Mouse (Mus musculus): ENCODE results near the gene Ang. TPM values are rescaled to one million over a fixed set of nuclear protein-coding genes. Genes with fewer than 3 reads are reported as not detected.
"Not testable (repeated sequence)": the region's sequence is repeated elsewhere in the genome, so short reads cannot be mapped to it uniquely, and the experiment has no call there.

The Ang gene
- polyA plus RNA-seq, 1 experiment from 2014 or later = 45.4 TPM

DNA sequence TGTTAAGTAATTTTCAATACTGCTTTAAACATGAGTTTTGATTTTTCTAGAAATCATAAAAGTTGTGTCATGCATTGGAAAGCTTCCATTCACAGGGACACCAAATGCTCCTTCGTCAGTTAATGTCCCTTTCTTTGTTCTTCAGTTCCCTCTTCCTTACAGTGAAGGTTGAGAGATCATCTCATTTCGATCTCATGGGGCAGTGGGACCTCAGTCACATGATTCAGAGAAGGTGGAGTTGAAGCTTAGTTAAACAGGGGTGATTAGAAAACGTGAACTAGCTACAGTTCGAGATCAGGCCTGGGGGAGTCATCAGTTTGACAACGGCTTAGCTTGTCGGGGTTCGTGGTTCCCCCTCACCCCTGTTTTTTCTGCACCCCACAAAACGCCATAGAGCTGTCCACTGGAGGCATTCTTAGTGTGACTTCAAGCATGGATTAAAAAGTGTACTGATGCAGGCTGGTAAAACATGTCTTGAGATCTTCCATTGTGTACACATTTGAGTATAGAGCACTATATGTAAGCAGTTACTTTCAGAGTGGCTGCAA lies 1.2 kb downstream of the Ang start:
- H3K4me1 ChIP-seq (ENCODE audit: insufficient read depth, low read depth, low read length) = no peaks in the 10 kb centered on the region
- H3K36me3 ChIP-seq (ENCODE audit: insufficient read depth, low read length) = no peaks in the 10 kb centered on the region
- DNase-seq (ENCODE audit: low spot score) = no peak
- no peak overlapping the region for H3K27ac ChIP-seq (ENCODE audit: low read length)
- WGBS = 40% methylated on average over 8 of the region's 8 CpGs
- H3K4me2 ChIP-seq (replicated peaks; ENCODE audit: low read depth, low read length) = peak overlapping the region; percentile 77; the same call in 1 of the 2 replicates
- no peaks in the 10 kb centered on the region for H3K27me3 ChIP-seq (replicated peaks; ENCODE audit: insufficient read depth, low read length)
- ATAC-seq = no peak
- no peaks in the 10 kb centered on the region for H3K9me3 ChIP-seq (ENCODE audit: low read length)
- H3K9ac ChIP-seq (replicated peaks; ENCODE audit: low read depth) = no peak overlapping the region
- TF ChIP-seq EP300 (IDR thresholded peaks at IDR 0.05) (no peak), CTCF (IDR thresholded peaks at IDR 0.05) (no peak)
- H3K4me3 ChIP-seq (ENCODE audit: low read depth, low read length) = peak overlapping the region; percentile 57

DNA sequence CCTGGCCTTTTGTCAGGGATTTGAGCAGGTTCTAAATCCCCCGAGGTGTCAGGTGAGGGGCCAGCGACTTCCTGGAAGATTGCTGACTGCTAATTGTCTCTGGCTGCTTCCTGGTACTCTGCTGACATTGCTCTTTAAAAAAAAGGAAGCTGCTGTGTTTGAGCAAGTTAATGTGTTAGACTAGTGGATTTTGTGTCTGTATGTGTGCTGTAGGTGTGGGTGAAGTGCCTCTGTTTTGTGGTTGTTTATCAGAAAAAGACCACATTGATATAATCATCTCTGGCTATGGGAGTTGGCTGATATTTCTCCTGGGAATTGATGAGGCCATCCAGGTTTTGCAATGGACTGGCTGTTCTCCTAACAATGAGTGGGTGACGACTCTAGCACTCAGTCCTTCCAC lies 2.5 kb downstream of the Ang start:
- 0 out of 2 replicates have a peak overlapping the region, but pooled peaks have one; percentile 20 for H3K27ac ChIP-seq (ENCODE audit: low read length)

DNA sequence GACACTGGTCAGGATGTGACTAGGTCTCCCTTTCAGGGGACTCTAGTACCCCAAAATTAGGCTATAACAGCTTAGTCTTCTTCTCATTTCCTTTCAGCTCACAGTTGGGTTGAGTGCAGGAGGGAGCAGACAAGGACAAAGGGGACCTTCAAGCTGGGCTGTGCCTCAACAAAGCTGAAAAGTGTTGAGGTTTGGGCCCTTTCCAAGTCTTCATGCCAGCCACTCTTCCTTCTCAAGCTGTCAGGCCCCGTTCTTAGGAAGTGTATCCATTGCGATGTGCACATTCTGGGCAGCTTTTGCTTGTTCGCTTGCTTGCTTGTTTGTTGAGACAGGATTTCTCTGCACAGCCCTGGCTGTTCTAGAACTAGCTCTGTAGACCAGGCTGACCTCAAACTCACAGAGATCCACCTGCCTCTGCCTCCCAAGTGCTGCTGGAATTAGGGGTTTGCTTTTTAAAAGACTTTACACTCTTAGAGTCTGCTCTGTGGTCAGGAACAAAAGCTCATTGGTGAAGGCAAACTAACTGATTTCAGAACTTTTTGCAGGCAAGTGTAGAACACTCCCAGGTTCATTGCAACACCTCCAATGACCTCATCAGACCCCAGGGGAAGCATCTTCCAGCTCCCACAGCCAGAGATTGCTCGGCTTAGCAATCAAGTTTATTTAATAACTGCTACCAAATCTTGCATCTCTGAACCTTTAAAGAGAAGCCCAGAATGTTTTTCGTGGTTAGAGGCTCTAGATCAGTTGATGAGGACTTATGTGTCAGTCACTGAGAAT lies 3.3 kb downstream of the Ang start:
- ATAC-seq = no peak
- Histone ChIP-seq H3K4me2 (replicated peaks; ENCODE audit: low read depth, low read length) (no peak overlapping the region), H3K27ac (ENCODE audit: low read length) (0 out of 2 replicates have a peak overlapping the region, but pooled peaks have one; percentile 20), H3K9ac (replicated peaks; ENCODE audit: low read depth) (no peak overlapping the region), H3K27me3 (replicated peaks; ENCODE audit: insufficient read depth, low read length) (no peaks in the 10 kb centered on the region), H3K4me3 (ENCODE audit: low read depth, low read length) (no peak overlapping the region), H3K9me3 (ENCODE audit: low read length) (no peaks in the 10 kb centered on the region), H3K4me1 (ENCODE audit: insufficient read depth, low read depth, low read length) (no peaks in the 10 kb centered on the region), H3K36me3 (ENCODE audit: insufficient read depth, low read length) (no peaks in the 10 kb centered on the region)
- no peak for TF ChIP-seq CTCF (IDR thresholded peaks at IDR 0.05)
- TF ChIP-seq EP300 (IDR thresholded peaks at IDR 0.05) = no peak
- 54% methylated on average over 5 of the region's 5 CpGs for WGBS
- DNase-seq (ENCODE audit: low spot score) = peak; percentile 41

More for the DNA sequence above, 2.5 kb downstream of the Ang start:
- no peak overlapping the region for H3K4me2 ChIP-seq (replicated peaks; ENCODE audit: low read depth, low read length)
- no peaks in the 10 kb centered on the region for H3K9me3 ChIP-seq (ENCODE audit: low read length)
- ATAC-seq = no peak
- H3K27me3 ChIP-seq (replicated peaks; ENCODE audit: insufficient read depth, low read length) = no peaks in the 10 kb centered on the region
- 15% methylated on average over 3 of the region's 3 CpGs for WGBS
- no peak for TF ChIP-seq CTCF (IDR thresholded peaks at IDR 0.05)
- no peak for TF ChIP-seq EP300 (IDR thresholded peaks at IDR 0.05)
- H3K4me3 ChIP-seq (ENCODE audit: low read depth, low read length) = no peak overlapping the region
- no peaks in the 10 kb centered on the region for H3K4me1 ChIP-seq (ENCODE audit: insufficient read depth, low read depth, low read length)
- DNase-seq (ENCODE audit: low spot score) = no peak
- no peaks in the 10 kb centered on the region for H3K36me3 ChIP-seq (ENCODE audit: insufficient read depth, low read length)
- no peak overlapping the region for H3K9ac ChIP-seq (replicated peaks; ENCODE audit: low read depth)

DNA sequence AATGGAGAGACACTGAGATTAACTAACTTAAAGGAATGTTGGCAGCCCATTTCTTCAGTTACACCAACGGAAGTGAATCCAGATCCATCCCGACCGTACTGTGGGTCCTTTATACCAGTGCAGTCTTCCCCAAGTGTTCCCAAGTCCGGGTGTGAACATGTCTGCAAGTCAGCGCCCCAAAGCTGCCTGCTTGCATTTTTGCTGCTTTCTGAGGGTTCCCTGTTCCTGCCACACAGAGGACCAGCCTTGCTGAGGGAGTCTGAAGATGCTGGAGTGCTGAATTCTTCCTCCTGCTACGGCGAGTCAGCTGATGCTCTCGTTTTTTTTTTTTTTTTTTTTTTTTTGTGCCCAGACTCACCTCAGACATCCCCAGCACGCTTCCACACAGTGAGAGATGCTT lies 4.0 kb downstream of the Ang start:
- no peak for DNase-seq (ENCODE audit: low spot score)
- no peak for TF ChIP-seq EP300 (IDR thresholded peaks at IDR 0.05)
- TF ChIP-seq CTCF (IDR thresholded peaks at IDR 0.05) = no peak
- H3K4me3 ChIP-seq (ENCODE audit: low read depth, low read length) = no peak overlapping the region
- no peaks in the 10 kb centered on the region for H3K27me3 ChIP-seq (replicated peaks; ENCODE audit: insufficient read depth, low read length)
- no peaks in the 10 kb centered on the region for H3K4me1 ChIP-seq (ENCODE audit: insufficient read depth, low read depth, low read length)
- H3K36me3 ChIP-seq (ENCODE audit: insufficient read depth, low read length) = no peaks in the 10 kb centered on the region
- H3K27ac ChIP-seq (ENCODE audit: low read length) = no peak overlapping the region
- no peak overlapping the region for H3K9ac ChIP-seq (replicated peaks; ENCODE audit: low read depth)
- no peak for ATAC-seq
- H3K4me2 ChIP-seq (replicated peaks; ENCODE audit: low read depth, low read length) = no peak overlapping the region
- no peaks in the 10 kb centered on the region for H3K9me3 ChIP-seq (ENCODE audit: low read length)
- 66% methylated on average over 9 of the region's 9 CpGs for WGBS

DNA sequence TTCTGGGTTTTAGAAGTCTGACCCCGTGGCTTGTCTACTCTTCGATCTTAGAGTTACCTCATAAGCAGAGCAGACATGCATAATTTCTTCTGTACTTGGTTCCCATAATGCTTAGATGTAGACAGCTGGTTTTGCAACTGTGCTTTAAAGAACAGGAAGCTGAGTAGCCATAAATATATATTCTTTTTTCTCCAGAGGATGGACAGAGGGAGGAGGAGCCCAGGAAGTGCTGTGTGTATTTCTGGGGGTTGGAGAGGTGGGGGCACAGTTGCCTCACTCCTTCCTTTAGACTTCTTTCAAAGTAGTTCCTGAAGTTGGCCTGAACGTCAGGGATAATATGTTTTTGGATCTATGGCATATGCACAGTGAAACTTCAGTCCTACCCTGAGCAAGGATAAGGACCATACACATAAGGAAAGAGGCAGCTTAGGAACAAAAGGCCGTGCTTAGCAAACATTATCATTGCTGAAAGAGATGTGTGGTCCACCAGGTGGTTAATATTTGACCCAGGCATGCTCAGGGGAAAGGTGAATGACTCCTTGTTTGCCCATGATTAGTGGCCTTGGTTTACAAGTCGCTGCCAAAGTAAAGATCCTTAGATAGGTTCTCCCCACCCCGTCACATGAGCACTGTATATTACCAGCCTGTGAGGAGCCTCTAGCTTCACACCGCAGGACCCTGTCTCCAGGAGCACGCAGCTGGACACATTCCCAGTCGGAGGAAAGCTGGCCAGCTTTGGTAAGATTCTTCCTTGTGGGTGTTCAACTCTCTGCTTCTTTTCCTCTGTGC lies 5.0 kb downstream of the Ang start:
- no peaks in the 10 kb centered on the region for H3K4me1 ChIP-seq (ENCODE audit: insufficient read depth, low read depth, low read length)
- H3K36me3 ChIP-seq (ENCODE audit: insufficient read depth, low read length) = no peaks in the 10 kb centered on the region
- ATAC-seq (peak; percentile 74), DNase-seq (ENCODE audit: low spot score) (peak; percentile 74)
- H3K9ac ChIP-seq (replicated peaks; ENCODE audit: low read depth) = no peak overlapping the region
- 0 out of 2 replicates have a peak overlapping the region, but pooled peaks have one; percentile 17 for H3K4me2 ChIP-seq (replicated peaks; ENCODE audit: low read depth, low read length)
- no peak overlapping the region for H3K4me3 ChIP-seq (ENCODE audit: low read depth, low read length)
- WGBS = 21% methylated on average over 9 of the region's 9 CpGs
- no peak overlapping the region for H3K27ac ChIP-seq (ENCODE audit: low read length)
- no peaks in the 10 kb centered on the region for H3K9me3 ChIP-seq (ENCODE audit: low read length)
- no peak for TF ChIP-seq CTCF (IDR thresholded peaks at IDR 0.05)
- TF ChIP-seq EP300 (IDR thresholded peaks at IDR 0.05) = 0 out of 2 replicates have a peak, but pooled peaks have one; percentile 23
- H3K27me3 ChIP-seq (replicated peaks; ENCODE audit: insufficient read depth, low read length) = no peaks in the 10 kb centered on the region

DNA sequence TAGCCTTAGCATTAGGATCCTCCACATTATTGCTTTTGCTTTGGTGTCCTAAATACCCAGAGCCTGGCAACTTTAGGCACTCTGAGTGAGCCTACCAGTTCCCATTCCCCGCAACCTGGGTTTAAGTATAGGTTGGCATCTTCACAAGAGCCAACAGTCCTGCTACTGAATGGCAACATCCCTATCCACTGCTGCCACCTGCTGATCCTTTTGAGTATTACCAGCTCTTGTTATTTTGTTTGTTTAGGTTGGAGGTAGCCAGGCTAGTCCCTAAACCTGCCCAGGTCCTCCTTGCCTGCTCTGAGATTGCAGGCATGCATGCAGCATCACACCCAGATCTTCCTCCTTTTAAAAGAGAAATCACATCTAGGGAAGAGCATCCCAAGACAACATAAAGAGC lies 7.3 kb downstream of the Ang start:
- H3K4me3 ChIP-seq (ENCODE audit: low read depth, low read length); H3K36me3 ChIP-seq (ENCODE audit: insufficient read depth, low read length); H3K9me3 ChIP-seq (ENCODE audit: low read length); H3K4me2 ChIP-seq (replicated peaks; ENCODE audit: low read depth, low read length); H3K27ac ChIP-seq (ENCODE audit: low read length); H3K27me3 ChIP-seq (replicated peaks; ENCODE audit: insufficient read depth, low read length); H3K4me1 ChIP-seq (ENCODE audit: insufficient read depth, low read depth, low read length); H3K9ac ChIP-seq (replicated peaks; ENCODE audit: low read depth): not testable (repeated sequence)
- WGBS = 27% methylated on average over 1 of the region's 1 CpGs
- peak; percentile 76 for TF ChIP-seq CTCF (IDR thresholded peaks at IDR 0.05)
- DNase-seq (ENCODE audit: low spot score) (peak; percentile 49), ATAC-seq (peak; percentile 27)

Measured in lung, postnatal 0 days (tissue).